Mouse (Mus musculus) midbrain, embryonic 15.5 days (tissue): ENCODE data around the gene Ppp1r9b. TPM values are rescaled to one million over a fixed set of nuclear protein-coding genes. Genes with fewer than 3 reads are reported as not detected.

ENCODE experiments used
- ATAC-seq: fragments of 200-750 bp; cut with Nextera tagmentation; replicated peaks from 2 replicates; pipeline ENCODE4 v1.8.0; 2017; ENCODE audit warnings: moderate TSS enrichment
- H3K27ac ChIP-seq: fragments of 300-500 bp; sonication (generic); 2 replicates; pipeline ENCODE4 v1.5.1; 2015; ENCODE audit warnings: mild to moderate bottlenecking, inconsistent platforms
- H3K27me3 ChIP-seq: fragments of 300-500 bp; sonication (generic); replicated peaks from 2 replicates; pipeline ENCODE4 v1.6.1; 2015; ENCODE audit warnings: inconsistent platforms
- H3K36me3 ChIP-seq: fragments of 300-500 bp; sonication (generic); replicated peaks from 2 replicates; pipeline ENCODE4 v1.6.1; 2015; ENCODE audit warnings: inconsistent platforms
- H3K4me1 ChIP-seq: fragments of 300-500 bp; sonication (generic); 2 replicates; pipeline ENCODE4 v1.6.1; 2015; ENCODE audit warnings: inconsistent platforms
- H3K4me2 ChIP-seq: fragments of 300-500 bp; sonication (generic); 2 replicates; pipeline ENCODE4 v1.6.1; 2015; ENCODE audit warnings: inconsistent platforms, mild to moderate bottlenecking, moderate library complexity
- H3K4me3 ChIP-seq: fragments of 300-500 bp; sonication (generic); 2 replicates; pipeline ENCODE4 v1.5.1; 2015; ENCODE audit warnings: mild to moderate bottlenecking, inconsistent platforms
- H3K9ac ChIP-seq: fragments of 300-500 bp; sonication (generic); 2 replicates; pipeline ENCODE4 v1.6.1; 2015; ENCODE audit warnings: mild to moderate bottlenecking, inconsistent platforms
- H3K9me3 ChIP-seq: fragments of 300-500 bp; sonication (generic); 2 replicates; pipeline ENCODE4 v1.6.1; 2016; ENCODE audit warnings: inconsistent platforms
- WGBS: fragments of 180-500 bp; shearing (Covaris S2); methylation state at CpG from one replicate; pipeline ENCODE4 v1.1.7; 2015; ENCODE audit warnings: mixed read lengths; 5-methylcytosine and 5-hydroxymethylcytosine counted together
- polyA plus RNA-seq: library from polyadenylated mRNA; unstranded; fragments of >200 nt; fragmentation: Nextera tagmentation; extraction: Ambion mirVana; gene quantifications from 2 replicates; pipeline ENCODE4 v1.2.1, GENCODE M21; 2015

The Ppp1r9b gene
- polyA plus RNA-seq, 1 experiment from 2014 or later = 20.5 TPM

DNA sequence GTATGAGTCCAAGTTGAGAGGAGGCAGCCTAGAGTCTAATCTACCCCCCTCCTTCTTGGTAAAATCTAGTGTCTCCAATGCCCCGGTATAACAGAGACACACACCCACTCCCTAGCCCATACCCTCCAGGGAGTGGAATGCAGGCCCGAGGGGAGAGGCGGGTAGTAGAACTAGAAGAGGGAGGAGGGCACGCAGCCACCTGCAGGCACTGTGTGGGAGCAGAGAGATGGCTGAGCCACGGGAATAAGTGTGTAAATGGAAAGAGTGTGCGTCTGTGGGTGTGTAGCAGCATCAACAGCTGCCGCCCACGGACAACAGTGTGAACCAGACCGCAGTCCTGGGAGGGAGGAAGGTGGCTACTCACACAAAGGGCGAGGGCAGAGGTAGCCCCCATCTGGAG is 44.1 kb downstream of the Ppp1r9b start:
- H3K9me3 ChIP-seq = no peaks in the 10 kb centered on the region
- no peak overlapping the region for H3K27ac ChIP-seq
- no peaks in the 10 kb centered on the region for H3K36me3 ChIP-seq
- 75% methylated on average over 10 of the region's 10 CpGs for WGBS
- H3K4me1 ChIP-seq = peaks cover 3% of the 10 kb centered on the region
- no peaks in the 10 kb centered on the region for H3K27me3 ChIP-seq
- no peak overlapping the region for H3K4me2 ChIP-seq
- no peak overlapping the region for H3K9ac ChIP-seq
- H3K4me3 ChIP-seq = no peak overlapping the region
- no peak for ATAC-seq

DNA sequence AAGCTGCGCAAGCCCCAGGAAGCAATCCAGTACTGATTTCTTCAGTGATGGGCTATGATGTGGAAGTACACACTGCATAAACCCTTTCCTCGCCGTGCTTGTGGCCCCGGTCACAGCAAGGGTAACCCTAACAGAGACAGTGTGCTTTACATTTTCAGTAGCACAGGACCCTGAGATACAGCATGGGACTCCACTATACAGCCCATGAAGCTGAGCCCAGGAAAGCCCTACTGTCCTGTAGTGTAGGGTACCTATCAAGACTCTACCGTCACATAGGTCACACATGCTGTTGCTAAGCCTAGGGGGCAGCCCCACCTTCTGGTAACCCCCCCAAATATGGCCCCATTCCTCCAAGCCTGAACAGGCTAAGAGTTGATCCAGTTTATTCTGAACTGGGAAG is 45.7 kb downstream of the Ppp1r9b start:
- Histone ChIP-seq H3K9me3 (no peaks in the 10 kb centered on the region), H3K4me2 (no peak overlapping the region), H3K36me3 (no peaks in the 10 kb centered on the region), H3K4me3 (no peak overlapping the region), H3K27me3 (no peaks in the 10 kb centered on the region), H3K4me1 (peaks cover 14% of the 10 kb centered on the region), H3K27ac (no peak overlapping the region), H3K9ac (no peak overlapping the region)
- 94% methylated on average over 5 of the region's 5 CpGs for WGBS
- no peak for ATAC-seq

DNA sequence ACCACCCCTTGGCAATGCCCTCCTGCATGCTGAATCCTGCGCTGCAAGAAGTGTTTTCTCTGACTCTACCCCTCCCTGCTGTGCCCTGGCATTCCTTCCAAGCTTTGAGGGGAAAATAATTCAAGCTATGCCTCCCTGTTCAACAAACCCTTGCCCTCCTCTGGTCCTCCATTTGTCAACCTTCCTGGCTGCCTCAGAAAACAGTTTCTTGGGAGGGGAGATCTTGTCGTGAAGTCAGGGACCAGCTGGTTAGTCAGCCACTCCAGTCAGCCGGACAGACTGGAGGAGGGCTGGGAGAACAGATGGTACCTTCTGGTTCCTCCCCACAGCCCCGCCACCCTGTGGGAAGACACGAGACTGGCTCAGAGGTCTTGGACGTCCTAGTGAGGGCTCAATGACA is 46.5 kb downstream of the Ppp1r9b start:
- WGBS = 53% methylated on average over 6 of the region's 6 CpGs
- H3K27ac ChIP-seq = no peak overlapping the region

DNA sequence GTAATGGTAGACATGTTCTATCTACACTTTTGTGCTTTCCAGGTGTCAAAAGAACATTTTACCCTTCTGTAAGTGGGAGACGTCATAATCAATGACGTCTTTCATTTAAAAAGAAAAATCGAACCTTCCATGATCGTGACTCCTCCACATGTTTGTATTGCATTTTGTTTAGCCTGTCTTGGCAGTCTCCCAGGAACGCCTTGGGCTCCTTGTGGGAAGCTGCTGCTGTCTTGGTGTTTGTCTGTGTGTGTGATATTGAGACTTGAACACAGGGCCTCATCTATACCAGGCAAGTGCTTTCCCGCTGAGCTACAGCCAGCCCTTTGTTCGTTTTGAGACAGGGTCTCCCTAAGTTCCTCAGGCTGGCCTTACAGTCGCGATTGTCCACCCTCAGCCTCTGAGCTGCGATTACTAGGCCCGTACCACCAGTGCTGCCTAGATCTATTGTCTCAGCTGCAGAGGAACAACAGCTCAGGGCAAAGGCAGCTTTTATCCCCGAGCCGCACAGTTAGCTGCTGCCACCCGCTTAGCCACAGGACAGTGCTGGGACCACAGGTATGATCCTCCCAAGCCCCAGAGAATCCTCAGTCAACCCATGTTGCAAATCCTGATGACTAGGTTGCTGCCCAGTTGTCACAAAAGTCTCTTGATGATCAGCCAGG is 47.5 kb downstream of the Ppp1r9b start:
- ATAC-seq = no peak
- H3K27me3 ChIP-seq = no peaks in the 10 kb centered on the region
- no peaks in the 10 kb centered on the region for H3K36me3 ChIP-seq
- 63% methylated on average over 14 of the region's 14 CpGs for WGBS
- H3K4me2 ChIP-seq = no peak overlapping the region
- H3K4me3 ChIP-seq = no peak overlapping the region
- H3K27ac ChIP-seq = no peak overlapping the region
- H3K9ac ChIP-seq = no peak overlapping the region
- H3K4me1 ChIP-seq = peaks cover 24% of the 10 kb centered on the region
- H3K9me3 ChIP-seq = no peaks in the 10 kb centered on the region

More for the DNA sequence above, 46.5 kb downstream of the Ppp1r9b start:
- ATAC-seq = no peak
- H3K9me3 ChIP-seq = no peaks in the 10 kb centered on the region
- no peak overlapping the region for H3K4me3 ChIP-seq
- no peak overlapping the region for H3K9ac ChIP-seq
- peaks cover 22% of the 10 kb centered on the region for H3K4me1 ChIP-seq
- H3K4me2 ChIP-seq = no peak overlapping the region
- H3K27me3 ChIP-seq = no peaks in the 10 kb centered on the region
- no peaks in the 10 kb centered on the region for H3K36me3 ChIP-seq

DNA sequence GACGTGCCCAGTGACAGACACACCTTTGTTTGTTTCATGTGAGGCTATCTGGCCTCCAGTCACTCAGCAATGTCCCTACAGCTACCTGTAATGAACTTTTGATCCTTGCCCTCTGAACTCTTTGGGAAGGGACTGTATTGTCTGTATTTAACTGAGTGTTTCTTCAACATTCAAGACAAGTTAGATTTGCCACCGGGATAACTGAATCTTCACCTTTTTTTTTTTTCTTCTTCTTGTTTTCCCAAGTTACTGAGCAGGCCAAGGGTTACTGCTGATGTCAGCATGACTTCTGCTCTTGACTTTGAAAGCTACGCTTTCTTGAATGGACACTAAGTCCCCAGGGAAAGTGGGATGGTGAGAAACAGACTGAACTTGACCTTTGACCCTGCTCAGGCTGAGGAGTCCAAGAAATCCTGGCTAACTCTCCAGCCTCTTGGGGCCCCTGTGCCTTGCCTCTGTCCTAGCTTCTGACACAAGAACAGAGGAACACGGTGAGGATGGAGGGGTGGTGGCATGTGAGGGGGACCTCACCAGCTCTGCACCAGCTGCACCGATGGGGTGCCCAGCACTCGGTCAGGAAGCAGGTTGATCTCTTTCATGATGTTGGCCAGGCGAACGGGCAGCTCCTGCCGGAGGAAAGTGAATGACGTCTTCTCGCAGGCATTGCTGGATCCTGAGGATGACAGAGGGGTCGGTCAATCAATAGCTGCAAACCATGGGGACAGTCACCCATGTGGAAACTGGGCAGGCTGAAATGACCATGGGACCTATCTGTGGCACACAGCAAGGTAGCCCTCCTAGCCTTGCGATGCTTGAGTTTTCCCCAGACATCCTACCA is 48.2 kb downstream of the Ppp1r9b start:
- no peak overlapping the region for H3K9ac ChIP-seq
- no peak for ATAC-seq

DNA sequence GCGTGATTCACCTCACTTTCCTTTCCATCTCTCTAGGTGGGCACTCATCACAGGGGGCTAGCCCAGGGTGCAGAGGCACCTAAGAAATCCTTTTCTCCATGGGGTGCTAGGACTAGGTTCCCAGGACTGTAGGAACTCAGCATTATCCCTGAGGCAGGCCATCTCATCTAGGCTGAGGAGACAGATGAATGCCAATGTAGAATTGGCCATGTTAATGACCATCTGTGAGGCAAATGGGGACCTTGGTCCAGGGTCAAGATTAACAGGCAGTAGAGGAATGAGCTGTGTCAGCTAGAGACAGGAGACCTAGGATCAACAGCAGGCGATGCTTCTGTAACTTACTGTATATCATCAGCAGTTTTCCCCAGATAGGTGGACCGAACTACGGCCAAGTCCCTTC is 48.9 kb downstream of the Ppp1r9b start:
- no peak overlapping the region for H3K27ac ChIP-seq
- H3K9ac ChIP-seq = no peak overlapping the region
- H3K9me3 ChIP-seq = no peaks in the 10 kb centered on the region
- H3K4me3 ChIP-seq = peak overlapping the region; percentile 93; the same call in 1 of the 2 replicates
- peak overlapping the region; percentile 70; the same call in 1 of the 2 replicates for H3K4me2 ChIP-seq
- ATAC-seq = no peak
- no peaks in the 10 kb centered on the region for H3K27me3 ChIP-seq
- peaks cover 24% of the 10 kb centered on the region for H3K4me1 ChIP-seq
- 87% methylated on average over 4 of the region's 4 CpGs for WGBS
- no peaks in the 10 kb centered on the region for H3K36me3 ChIP-seq

More for the DNA sequence above, 48.2 kb downstream of the Ppp1r9b start:
- H3K4me2 ChIP-seq = no peak overlapping the region
- no peaks in the 10 kb centered on the region for H3K9me3 ChIP-seq
- no peaks in the 10 kb centered on the region for H3K27me3 ChIP-seq
- peaks cover 24% of the 10 kb centered on the region for H3K4me1 ChIP-seq
- H3K36me3 ChIP-seq = no peaks in the 10 kb centered on the region
- H3K4me3 ChIP-seq = no peak overlapping the region
- H3K27ac ChIP-seq = no peak overlapping the region
- 81% methylated on average over 13 of the region's 13 CpGs for WGBS

DNA sequence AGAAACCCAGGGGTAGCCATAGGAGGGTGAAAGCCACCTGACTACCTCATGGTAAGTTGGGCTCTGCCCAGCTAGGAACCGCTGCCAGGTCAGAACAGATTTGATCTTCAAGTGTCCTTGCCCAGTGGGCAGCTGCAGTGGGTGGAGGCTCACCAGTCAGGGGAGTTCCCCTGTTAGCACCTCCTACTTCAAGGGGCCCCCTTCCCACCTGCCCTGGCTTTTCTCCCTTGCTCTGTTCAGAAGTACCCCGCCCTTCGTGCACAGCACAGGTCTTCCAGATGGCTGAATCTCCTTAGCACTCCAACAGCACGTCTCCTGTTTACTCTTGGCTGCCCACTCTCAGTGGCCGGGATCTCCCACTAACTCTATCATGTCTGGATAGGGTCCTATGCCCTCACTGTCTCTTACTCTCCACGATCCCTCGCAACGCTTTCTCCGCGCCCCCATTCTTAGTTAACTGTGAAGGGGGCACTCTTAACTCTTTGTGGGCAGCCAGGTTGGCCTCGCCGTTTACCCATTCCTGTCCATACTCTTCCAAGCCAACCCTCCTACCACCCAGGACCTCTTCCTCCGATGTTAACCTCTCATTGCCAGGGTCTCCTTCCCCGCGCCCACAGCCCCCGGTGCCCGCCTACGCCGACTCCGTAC is 49.8 kb downstream of the Ppp1r9b start:
- peak overlapping the region; percentile 93 for H3K4me3 ChIP-seq
- WGBS = 1% methylated on average over 20 of the region's 20 CpGs
- H3K9ac ChIP-seq = peak overlapping the region; percentile 64
- peak overlapping the region; percentile 70 for H3K4me2 ChIP-seq
- H3K27ac ChIP-seq = peak overlapping the region; percentile 70
- no peaks in the 10 kb centered on the region for H3K36me3 ChIP-seq
- peaks cover 24% of the 10 kb centered on the region for H3K4me1 ChIP-seq
- no peaks in the 10 kb centered on the region for H3K27me3 ChIP-seq
- peak; percentile 43 for ATAC-seq
- no peaks in the 10 kb centered on the region for H3K9me3 ChIP-seq

DNA sequence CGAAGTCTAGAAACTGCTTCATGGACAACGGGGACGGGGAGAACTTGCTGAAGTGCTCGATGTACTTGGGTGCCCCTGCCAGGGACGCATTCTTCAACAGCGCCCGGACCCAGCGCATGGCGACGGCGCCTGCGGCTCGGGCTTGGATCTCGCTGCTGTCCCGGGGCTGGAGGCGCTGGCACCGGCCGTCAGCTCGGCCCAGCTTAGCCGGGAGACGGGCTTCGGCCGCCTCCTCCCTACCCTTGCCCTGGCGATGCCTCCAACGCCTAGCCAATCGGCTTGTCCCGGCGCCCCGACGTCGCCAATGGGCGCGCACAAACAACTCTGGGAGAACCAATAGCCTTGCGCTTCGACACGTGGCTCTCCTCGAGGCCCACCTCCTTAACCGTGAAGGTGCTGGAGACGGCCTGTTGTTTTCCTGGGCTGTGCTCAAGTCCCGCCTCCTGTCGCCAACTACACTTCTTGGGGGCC is 50.3 kb downstream of the Ppp1r9b start, which contains the start of gene Pdk2:
TSS of gene Pdk2 (minus strand) at position 216 of the 471 bp plus-strand sequence.
- Histone ChIP-seq H3K36me3 (no peaks in the 10 kb centered on the region), H3K27me3 (no peaks in the 10 kb centered on the region), H3K4me1 (peaks cover 24% of the 10 kb centered on the region), H3K9ac (peak within 1 kb of the TSS; percentile 64), H3K4me3 (peak within 1 kb of the TSS; percentile 93), H3K4me2 (peak within 1 kb of the TSS; percentile 70), H3K9me3 (no peaks in the 10 kb centered on the region), H3K27ac (peak within 1 kb of the TSS; percentile 70)
- WGBS = under 1% methylated on average over 41 of the region's 41 CpGs
- ATAC-seq = peak; percentile 98

DNA sequence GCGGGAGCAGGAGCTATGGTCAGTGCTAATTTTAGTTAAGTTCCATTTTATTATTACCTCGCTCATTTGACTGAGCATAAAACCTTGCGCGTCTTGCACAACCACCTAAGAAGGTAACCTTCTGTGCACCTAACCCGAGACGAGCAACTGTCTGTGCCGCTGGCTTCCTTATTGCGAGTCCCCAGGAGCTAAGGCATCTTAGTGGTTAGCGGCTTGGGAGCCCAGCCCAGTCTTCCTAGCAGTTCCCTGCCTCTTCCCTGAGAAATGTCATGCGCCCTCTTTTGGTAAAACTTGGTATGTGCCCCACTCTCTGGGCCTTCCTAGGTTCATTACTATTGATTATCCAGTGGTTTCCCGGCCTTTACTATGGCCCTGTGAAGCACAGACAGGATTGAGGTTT is 51.3 kb downstream of the Ppp1r9b start:
- H3K4me2 ChIP-seq = peak overlapping the region; percentile 70
- H3K9ac ChIP-seq = peak overlapping the region; percentile 28; the same call in 1 of the 2 replicates
- WGBS = 2% methylated on average over 11 of the region's 11 CpGs
- no peaks in the 10 kb centered on the region for H3K36me3 ChIP-seq
- no peaks in the 10 kb centered on the region for H3K27me3 ChIP-seq
- peak overlapping the region; percentile 93 for H3K4me3 ChIP-seq
- no peak for ATAC-seq
- H3K27ac ChIP-seq = peak overlapping the region; percentile 40
- H3K9me3 ChIP-seq = no peaks in the 10 kb centered on the region
- peaks cover 24% of the 10 kb centered on the region for H3K4me1 ChIP-seq

DNA sequence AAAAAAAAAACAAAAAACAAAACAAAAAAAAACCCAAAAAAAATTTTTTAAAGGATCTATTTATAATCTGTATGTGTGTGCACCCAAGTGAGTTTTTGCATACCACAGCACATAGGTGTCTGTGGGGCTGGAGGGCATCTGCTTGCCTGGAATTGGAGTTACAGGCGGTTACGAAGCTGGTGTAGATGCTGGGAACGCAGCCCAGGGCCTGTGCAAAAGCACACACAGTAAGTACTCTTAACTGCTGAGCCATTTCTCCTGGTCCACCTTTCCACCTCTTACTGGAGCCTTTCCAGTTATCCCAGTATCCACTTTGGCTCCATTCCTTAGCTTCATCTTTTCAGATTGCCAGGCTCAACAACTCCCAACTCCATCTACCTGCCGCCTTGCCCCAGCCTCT is 52.2 kb downstream of the Ppp1r9b start:
- Histone ChIP-seq H3K36me3 (no peaks in the 10 kb centered on the region), H3K4me1 (peaks cover 24% of the 10 kb centered on the region), H3K4me3 (no peak overlapping the region), H3K27ac (no peak overlapping the region), H3K4me2 (no peak overlapping the region), H3K27me3 (no peaks in the 10 kb centered on the region), H3K9ac (no peak overlapping the region), H3K9me3 (no peaks in the 10 kb centered on the region)
- no peak for ATAC-seq
- 93% methylated on average over 4 of the region's 4 CpGs for WGBS

DNA sequence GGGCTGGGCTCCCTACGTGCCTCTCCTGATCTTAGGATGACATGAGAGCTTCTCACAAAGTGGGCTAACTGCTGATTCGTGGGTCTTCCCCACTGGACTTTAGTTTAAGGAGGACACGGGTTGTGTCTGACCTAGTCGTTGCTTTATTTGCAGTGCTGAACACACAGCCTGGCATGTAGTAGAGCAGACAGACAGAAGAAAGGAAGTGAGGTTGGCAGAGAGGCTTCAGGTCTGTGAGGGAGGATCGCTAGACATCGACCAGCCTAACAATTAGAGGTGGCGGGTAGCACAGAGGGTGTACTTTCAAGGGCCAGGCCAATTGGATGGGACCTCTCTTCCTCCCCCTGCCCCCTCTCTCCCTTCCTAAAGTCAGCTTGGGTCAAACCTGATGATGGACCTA is 52.8 kb downstream of the Ppp1r9b start:
- Histone ChIP-seq H3K4me2 (no peak overlapping the region), H3K27ac (no peak overlapping the region), H3K27me3 (no peaks in the 10 kb centered on the region), H3K4me3 (no peak overlapping the region), H3K9ac (no peak overlapping the region), H3K9me3 (no peaks in the 10 kb centered on the region), H3K36me3 (no peaks in the 10 kb centered on the region), H3K4me1 (peaks cover 24% of the 10 kb centered on the region)
- WGBS = 60% methylated on average over 7 of the region's 7 CpGs
- ATAC-seq = no peak

DNA sequence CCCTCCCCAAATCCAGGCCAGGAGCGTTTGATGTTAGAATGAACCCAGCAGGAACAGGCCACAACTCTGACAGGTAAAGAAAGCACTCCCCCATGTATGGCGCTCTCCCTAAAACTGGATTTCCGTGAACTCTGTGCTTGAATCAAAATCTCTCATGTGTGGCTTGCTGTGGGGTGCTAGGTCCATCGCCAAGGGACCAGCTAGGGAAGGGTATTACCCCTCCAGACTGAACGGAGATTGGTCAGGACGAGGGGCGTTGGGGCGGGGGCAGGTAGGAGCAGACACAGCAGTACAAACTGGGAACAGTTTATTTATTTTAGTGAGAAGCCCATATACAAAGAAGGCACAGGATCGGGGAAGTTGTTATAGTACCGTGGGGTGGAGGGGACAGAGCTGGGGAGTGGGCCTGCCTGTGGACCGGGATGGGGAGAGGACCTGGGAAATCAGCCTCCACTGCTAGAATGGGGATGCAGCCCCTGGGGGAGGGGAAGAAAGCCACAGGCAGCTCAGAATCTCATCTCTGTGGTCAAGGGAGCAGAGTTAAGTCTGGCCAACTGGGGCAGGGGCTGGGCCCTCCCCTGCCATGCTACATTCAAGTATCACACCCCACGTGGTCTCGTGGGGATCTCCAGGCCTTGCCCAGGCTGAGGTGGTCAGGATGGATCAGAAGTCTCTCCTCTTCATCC is 53.5 kb downstream of the Ppp1r9b start:
- Histone ChIP-seq H3K4me1 (peaks cover 24% of the 10 kb centered on the region), H3K9me3 (no peaks in the 10 kb centered on the region), H3K27me3 (no peaks in the 10 kb centered on the region), H3K4me2 (no peak overlapping the region), H3K27ac (no peak overlapping the region), H3K9ac (no peak overlapping the region), H3K4me3 (no peak overlapping the region), H3K36me3 (no peaks in the 10 kb centered on the region)
- ATAC-seq = no peak
- 55% methylated on average over 12 of the region's 13 CpGs for WGBS
